Mouse (Mus musculus) frontal cortex, postnatal 14 days (tissue): ENCODE measurements around the gene Vmn1r167.
"Not testable (repeated sequence)": the region's sequence is repeated elsewhere in the genome, so short reads cannot be mapped to it uniquely, and the experiment has no call there.

ENCODE experiments used
- DNase-seq, 2 experiments: peaks; one replicate each; pipeline ENCODE4 v3.0.0; 2022; ENCODE audit warnings: low spot score in 2 of 2

Gene Vmn1r167

DNA sequence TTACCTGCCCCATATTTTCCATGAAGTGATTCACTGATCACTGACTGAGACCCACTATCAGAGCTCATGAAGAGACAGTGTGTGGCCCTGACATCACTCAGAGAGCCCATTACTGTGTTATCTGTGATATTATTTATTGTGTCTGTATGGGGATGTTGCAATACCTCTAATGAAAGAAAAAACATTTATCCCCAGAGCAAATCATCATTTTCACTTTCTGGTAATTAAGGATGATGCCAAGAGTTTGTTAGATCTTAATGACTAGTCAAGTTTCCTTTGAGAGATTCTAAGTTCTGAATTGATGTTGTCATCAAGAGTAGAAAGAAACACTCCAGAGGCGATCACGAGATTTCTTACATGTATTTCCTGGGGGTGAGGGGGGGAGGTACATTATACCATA lies at the start of gene Vmn1r167:
Gene Vmn1r167 (minus strand): TSS at position 101 of the 400 bp plus-strand sequence.
- not testable (repeated sequence) for DNase-seq

- DNase-seq, result not testable (repeated sequence)
Observed at GRCm38 (mm10) chr7:23539432-23539831, 32.4 kb upstream of the Vmn1r167 start, which contains the start of gene Vmn1r168. Gene Vmn1r168 (plus strand): TSS chr7:23539732.

DNA sequence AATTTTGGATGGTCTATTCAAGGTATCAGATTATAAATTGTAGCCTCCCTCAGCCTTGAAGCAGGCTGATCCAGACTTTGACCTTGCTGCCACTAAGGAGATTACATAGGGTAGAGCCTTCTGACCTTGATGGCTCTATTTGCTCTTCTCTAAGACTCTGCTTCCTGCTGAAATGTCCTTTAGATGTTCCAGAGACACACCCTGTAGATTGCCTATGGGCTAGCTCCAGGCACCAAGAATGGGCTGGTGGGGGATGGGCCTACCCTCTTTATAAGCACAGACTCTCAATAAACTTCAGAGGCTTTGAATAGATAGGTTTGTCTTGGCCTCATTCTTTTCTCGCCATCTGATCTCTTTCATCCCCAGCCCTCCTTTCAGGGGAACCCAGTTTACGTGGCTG lies 34.1 kb downstream of the Vmn1r167 start:
- DNase-seq, result not testable (repeated sequence)

GRCm38 (mm10) chr7:23470832-23471231 lies 36.2 kb downstream of the Vmn1r167 start:
- not testable (repeated sequence) for DNase-seq

GRCm38 (mm10) chr7:23470201-23470600 lies 36.8 kb downstream of the Vmn1r167 start:
- DNase-seq, result not testable (repeated sequence)
